Mouse (Mus musculus): Measurements from ENCODE around the gene Fam210b.

The Fam210b gene

DNA sequence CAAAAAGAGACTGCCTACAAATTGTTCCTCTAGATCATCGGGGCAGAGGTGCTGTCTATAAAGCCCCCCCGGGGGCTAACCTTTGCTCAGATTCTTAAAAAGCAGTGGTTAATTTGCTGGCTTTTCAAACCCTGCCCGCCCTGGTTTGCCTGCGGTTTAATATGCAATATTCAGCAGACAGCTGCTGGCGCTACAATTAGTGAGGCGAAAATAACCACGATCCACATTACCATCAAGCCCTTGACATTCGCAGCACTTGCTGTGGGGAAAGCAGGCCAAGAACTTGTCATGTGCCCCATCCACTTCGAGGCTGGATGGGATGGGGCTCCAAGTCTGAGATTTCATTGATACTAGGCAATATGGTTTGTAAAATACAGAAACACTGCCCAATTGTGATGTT, 7.9 kb downstream of the Fam210b start:
- no peak for DNase-seq

DNA sequence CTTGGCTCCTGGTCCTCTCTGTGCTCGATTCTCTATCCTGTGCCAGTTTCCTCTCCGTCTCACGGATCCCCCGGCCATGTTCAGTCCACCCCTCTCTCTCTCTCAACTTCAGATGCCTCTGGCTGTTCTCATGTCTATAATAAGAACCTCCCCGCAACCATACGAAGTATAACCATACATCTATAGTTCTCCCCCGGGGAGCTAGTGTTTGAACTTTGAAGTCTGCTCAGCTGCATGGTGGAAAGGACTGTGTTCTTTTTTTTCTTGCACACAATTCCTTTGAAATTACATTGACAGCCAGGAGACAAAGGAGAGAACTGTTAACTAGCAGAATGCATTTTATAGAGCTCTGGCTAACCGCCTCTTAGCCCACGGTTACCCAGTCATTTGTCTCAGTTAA, 9.4 kb downstream of the Fam210b start:
- no peak for DNase-seq

DNA sequence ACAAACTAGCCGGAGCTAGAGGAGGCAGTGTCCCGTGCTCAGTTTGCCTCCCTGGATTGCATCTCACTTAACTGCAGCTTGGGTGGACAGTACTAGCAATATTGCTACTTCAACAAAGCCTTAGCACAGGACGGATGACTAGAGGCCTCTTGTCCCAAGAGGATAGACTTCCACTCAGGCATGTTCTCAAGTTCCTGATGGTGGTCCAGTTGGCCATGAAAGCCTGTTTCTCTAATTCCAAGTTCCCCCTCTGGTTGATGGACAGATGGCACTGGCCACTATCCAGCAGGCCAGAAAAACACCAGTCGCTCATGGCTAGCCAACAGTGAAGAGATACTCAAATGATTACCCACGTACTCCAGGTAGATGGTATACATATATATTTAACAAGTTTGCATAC, 10.5 kb downstream of the Fam210b start:
- DNase-seq: no peak

DNA sequence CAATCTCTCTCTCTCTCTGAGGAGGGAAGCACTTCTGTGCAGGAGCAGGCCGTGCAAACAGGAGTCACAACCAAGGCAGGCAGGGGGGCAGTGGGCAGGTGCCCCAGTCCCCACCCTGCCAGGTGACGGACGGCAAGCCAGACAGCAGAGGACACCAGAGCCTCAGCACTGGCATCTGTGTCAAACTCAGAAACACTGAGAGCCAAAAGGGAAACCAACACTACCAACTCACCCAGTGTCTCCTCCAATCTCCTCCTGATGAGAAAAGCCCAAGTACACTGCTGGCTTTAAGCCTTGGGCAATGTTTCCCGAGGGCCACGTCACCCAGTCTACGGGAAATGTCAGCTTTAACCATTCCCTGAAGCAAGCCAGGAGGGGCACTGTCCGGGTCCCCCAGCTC, 17.8 kb downstream of the Fam210b start:
- DNase-seq: no peak

DNA sequence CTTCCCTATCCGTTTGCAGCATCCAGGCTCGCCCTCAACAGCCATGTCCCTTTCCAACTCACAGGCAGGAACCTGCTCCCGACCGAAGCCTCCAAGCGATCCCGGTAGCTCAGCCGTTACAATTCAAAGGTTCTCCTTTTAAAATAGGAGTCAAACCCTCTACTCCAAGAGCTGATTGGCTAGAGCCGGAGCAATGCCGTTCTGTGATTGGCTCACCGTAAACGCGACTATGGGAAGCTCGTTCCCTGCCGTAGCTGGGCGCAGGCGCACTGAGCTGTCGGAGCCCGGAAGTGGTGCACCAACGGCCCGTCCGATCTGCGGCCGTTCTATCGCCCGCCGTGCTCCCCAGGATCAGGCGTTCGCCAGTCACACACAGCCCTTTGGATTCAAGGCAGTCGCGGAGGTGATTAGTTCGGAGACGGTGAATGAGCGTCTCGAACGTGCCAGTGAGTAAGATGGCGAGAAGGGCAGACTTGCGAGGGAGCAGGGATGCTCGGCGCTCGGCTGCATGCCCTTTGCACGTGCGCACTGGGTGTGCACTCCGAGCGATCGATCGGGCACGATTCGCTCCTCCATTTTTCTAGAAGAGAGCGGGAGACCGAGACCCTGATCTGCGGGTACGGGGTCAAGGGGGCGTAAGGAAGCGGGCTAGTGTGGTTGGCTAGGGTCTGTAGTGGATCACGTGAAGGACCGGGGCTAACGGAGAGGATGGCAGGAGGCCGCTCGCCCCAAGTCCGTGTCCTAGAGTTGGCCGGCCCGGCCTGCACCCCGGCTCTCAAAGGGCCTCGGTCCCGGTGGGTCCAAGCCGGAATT, 25.3 kb downstream of the Fam210b start, which contains the start of the genes Aurka and Cstf1:
TSS of gene Aurka (minus strand) at position 125 of the 813 bp plus-strand sequence.
TSS of gene Cstf1 (plus strand) at position 271 of the 813 bp plus-strand sequence.
- peak; percentile 95 to 96 for DNase-seq

DNA sequence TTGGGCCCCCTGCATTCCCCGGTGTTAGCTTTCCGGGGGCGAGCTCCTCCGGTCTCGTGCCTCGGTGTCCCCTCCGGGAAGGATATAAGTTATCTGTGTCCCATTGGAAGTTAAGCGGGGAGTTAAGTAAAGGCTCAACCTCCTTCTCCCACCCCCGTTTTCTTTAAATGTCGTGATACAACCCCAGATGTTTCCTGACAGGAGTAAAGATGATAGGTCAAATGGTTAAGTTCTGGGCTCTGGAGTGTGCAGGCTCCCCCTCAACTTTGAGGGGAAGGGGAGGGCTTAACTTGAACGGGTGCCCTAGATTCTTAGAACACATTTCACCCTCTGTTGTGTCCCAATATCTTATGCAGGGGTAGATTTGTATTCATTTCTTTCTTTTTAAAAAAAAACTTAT, 25.9 kb downstream of the Fam210b start:
- no peak for DNase-seq

DNA sequence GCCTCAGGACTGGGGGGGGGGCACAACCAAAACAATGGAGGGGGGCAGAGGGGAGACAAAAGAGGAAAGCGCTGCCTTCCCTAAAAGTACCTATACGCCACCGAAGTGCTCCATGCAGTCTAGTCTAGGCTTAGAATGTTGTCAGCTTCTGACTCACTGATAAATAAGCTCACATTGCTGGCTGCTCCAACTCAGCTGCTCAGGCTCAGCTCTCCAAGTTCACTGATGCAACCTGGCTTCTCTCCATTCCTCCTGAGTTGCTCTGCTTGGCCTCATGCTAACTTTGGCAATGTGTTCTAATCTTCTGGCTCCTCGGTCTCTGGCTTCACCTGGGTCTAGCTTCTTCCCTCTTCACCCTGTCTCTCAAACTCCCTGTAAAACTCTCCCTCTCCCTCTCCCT, 31.2 kb downstream of the Fam210b start:
- no peak for DNase-seq

DNA sequence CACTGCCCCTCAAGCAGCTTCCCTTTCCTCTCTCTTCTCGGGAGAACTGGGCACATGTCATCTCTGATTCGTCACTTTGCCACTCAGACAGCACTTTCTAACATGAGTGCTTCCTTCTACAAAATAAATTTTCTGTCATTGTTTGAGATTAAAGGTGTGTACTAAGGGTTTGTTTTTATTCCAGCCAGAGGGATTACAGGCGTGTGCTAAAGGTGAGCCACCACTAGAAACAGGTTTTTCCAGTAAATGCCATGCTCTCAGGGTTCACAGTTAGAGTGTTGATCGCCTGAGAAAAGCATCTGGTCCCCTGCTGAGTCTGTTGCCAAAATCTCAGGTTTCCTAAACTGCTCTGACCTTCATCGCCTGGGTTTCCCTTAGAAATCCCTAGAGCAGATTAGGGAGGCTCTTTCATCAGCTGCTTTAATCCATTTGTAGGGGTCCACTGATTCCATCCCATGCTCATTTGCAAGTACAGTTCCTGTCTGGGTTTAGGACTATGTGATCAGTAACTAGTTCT, 31.7 kb downstream of the Fam210b start:
- no peak for DNase-seq

DNA sequence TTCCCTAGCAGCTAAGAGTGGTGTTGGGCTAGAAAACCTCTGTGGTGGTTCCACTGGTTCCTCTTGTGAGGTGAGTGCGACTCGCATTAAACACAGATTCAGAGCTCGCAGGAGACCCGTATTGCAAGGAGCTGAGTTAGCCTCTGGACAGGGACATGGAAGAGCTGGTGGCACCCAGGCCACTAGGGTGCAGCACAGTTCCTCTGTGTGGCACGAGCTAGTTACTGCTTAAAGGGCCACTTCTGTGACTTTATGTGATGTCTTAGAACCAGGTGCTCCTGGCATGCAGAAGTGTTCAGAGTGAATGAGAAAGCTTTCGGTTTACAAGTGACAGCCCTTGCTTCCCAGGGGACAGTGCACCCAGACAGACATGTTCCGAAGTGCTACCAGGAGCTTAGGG, 33.0 kb downstream of the Fam210b start:
- peak in 1 of 2 experiments; percentile 27 for DNase-seq

DNA sequence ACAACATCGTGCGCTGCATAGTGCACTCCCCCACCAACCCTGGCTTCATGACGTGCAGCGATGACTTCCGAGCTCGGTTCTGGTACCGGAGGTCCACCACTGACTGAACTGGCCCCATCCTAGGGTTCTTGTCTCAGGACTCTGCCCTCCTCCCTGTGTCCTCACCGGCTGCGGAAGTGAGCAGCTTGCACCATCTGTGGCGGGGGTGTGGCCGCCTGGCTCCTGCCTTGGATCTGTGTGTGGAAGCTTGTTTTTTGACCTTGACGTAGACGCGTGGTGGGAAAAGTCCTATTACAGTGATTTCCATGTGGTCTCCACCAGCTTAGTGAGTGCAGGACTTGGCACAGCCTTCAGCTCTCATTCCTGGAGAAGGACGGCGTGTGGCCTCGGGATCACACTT, 35.1 kb downstream of the Fam210b start:
- DNase-seq: no peak

DNA sequence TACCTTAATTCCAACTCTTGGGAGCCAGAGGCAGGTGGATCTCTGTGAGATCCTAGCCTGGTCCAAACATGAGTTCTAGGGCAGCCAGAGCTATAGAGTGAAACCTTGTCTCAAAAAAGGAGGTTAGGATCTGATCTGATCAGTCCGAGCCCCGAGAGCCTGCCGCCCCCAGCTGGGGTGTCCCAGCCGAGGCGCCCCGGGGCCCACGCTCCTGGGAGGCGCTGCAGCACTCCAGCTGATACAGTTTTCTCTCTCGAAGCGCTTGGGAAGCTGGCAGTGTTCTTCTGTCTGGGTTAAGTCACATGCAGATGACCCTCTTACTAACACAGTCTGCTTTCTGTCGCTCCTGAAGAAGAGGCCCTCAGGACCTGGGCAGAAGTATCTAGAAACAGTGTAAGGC, 36.0 kb downstream of the Fam210b start:
- DNase-seq: no peak

DNA sequence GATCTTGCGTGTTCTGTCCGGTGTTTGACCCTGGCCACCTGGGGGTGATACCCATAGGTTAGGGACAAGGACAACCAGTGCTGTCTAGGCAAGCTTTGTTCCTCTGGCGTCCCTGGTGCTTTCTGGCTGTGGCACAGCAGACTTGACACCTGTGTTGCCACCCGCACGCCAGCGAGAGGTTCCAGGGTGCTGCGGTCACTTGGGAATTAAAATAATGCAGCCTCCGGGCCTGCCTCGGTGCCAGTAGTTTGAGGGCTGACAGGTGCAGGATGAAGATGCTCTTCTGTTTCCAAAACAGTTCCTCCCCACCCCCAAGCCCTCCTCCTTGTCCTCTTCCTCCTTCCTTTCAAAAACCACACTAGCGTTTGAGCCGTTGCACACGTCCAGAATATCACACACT, 36.5 kb downstream of the Fam210b start:
- DNase-seq: no peak

DNA sequence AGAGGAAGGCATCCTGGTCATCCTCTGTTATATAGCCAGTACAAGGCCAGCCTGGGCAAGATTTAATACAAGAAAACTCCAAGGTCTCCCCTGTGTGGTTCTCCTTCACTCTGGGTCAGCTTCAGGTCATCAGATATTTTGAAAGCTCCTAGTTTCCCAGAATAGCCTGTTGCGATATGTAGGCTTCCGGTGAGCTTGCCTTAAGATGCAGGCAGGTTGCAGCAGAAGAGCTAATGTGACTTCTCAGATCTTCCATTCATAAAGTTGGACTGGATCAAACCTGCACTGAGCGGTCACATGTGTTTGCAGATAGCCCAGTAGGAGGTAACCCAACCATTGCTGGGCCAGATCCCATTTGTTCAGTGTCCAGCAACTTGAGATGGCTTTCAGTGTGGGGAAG, 39.4 kb downstream of the Fam210b start:
- DNase-seq: no peak

DNA sequence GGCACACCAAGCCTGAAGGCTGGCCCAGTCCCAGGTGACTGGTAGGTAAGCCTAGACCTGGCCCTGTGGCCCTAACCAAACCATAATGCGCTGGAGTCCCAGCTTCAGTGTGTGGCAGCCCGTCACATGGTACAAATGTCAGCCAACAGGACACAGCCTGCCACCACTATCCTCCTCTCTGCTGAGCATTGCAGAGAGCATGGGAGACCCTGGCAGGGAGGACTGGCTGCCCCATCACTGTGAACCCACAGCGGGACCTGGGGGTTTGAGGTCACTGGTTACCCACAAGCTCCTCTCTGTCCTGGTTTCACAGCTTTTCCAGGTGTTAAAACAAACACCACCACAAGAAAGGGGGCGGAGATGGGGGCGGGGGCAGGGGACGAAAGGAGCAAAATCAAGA, 45.0 kb downstream of the Fam210b start:
- DNase-seq: no peak

DNA sequence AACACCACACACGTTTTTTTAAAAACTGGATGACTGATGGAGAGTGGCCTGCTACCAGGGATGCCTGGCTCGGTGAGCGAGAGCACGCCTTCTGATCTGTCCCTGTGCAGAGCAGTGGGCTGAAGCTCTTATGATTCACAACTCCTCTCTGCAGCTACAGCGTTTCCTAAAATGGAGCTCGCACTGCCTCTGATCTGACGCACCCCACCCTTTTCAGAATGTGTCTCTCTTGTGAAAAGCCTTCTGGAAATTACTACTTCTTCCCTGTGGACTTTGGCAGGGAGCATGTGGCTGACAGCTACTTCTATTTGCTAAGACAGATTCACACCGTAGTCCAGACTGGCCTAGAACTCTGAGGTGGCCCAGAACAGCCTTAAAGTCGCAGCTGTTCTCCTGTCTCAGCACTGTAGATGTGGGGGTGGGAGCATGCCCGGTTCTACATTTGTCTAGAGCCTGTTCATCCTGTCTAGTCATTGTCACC, 46.7 kb downstream of the Fam210b start:
- no peak for DNase-seq

DNA sequence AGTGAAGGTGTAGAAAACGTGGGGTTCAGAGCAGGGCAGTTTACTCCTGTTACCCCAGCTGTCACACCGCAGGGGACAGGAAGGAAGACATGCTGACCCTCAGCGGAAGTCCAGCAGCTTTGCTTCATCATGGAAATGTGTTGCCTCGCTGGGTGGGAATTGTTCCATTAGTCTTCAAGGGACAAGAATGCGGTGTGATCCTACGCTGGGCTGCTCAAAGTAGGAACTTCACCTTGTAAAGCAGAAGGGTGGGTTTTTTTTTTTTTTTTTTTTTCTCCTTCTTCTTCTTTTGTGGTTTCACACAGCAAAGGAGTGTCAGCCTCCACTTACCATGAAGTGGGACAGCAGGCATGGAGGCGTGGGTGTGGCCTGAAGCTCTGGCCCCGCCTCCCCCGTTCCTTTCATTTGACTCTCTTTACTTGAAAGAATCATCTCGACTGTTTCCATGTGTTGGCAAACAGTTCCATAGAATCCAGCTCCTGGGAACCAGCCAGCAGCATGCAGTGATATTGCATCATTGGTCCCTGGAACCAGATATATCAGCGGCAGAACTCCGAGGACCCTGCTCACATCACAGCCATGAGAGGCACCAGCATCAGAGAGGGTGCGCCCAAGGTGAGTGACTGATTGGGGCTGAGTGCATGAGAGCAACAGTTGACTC, 48.2 kb downstream of the Fam210b start, which contains the start of gene Cass4:
TSS of gene Cass4 (plus strand) at position 404 of the 661 bp plus-strand sequence.
- no peak for DNase-seq

DNA sequence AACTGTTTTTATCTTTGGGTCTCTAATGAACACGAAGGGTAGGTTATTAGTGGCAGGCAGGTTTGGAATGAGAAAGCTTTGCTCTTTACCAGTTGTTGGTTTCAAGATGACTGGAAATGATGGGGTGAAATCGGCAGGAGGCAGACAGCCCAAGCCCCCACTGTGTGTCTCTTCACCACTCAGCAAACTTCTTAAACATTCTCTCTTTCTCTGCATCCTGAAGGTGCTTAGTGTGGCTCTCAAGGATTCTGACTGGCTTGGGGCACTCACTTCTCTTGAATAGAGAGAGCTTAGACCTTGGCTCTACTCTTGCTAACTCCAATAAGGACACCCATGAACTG, 48.7 kb downstream of the Fam210b start:
- DNase-seq: no peak

DNA sequence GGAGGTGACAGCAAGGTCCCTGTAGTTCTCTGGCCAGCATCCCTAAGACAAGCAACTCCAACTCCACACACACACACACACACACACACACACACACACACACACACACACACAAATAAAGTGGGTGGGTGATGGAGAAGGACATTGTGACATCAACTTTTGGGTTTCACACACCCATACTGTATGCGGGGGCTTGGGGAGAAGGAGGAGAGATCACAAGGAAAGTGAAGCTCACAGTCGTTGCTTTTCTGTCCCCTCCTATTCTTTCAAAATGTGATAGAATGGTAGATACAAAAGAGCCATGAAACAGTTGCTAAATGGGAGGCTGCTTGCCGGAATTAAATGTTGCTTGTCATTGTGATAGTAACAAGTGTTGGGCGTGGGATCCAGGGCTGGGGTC, 49.3 kb downstream of the Fam210b start:
- DNase-seq: no peak

DNA sequence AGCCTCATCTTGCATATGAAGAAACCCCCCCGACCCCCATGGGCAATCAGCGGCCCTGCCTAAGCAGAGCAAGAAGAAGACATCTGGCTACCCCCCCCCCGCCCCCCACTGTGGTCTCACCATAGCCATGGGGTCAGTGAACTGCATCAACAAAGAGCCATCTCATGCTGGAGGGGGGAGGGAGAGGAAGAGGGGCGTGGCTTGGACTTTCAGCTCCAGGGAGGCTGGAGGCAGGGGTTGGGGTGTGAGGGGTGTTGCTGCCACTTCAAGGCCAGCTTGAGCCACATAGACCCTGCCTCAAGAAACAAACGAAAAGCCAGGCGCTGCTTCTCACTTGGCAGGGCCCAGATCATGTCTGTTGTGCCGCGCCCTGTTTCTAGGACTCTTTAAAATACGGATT, 50.6 kb downstream of the Fam210b start:
- no peak for DNase-seq

DNA sequence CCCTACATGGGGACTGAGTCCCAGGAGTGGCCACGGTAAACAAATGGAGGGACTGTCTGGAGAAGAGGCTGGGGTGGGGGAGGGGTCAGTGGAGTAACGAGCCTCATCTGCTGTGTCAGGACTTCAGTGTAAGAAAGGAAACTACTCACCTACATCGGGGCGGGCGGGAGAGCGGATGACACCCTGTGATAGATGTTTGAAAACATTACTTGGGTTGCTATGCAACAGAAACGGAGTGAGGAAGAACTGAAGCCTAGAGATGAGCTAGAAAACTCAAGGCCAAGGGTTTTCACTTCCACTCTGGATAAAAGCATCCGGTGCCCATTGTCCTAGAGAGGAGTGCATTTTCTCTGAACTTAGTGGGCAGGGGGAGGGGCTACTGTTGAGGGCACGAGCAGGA, 54.5 kb downstream of the Fam210b start:
- DNase-seq: no peak

DNA sequence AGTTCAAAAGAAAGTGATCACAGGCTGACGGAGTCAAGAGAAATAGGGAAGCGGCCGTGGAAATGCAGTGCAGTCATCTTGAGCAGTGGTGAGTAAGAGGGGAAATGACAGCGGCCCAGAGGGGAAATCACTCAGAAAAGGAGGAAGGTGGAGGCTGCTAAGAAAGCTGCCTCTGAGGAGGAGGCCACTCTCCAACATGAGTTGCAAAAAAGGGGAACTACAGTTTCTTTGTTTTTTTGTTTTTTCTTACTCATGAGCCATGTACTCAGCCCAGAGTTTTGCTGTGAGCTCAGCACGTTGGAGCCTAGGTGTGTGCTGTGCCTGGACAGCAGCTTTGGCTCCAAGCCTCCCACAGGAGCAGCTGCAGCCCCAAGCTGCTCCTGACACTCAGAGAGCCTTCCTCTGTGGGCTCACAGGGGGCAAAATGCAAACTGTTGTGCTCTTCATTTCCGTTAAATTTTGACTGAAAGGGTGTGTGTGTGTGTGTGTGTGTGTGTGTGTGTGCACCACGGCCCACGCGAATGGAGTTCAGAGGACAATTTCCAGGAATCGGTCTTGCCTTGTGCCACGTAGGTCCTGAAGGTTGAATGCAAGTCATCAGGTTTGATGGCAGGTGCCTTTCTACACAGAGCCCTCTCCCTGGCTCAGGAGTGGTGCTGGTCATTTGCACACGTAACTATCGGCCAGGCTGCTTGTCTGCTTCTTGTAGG, 55.9 kb downstream of the Fam210b start:
- DNase-seq: no peak

DNA sequence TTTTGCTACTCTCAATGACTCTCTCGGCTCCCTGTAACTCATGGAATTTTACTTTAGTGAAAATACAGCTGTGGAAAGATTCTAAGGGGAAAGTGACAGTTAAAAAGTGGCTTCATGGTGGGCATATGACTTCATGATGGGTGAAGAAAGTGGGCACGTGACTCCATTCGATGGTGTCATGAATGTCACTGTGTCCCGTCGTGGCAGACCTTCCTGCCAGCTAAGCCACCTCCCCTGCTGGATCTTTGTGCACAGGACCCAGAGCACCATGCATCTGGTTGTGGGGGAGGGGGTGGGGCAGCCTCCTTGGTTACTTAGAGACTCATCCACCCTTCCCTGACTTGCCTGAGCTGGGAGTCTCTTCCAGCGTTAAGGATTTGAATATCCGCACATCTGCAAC, 58.9 kb downstream of the Fam210b start:
- no peak for DNase-seq

DNA sequence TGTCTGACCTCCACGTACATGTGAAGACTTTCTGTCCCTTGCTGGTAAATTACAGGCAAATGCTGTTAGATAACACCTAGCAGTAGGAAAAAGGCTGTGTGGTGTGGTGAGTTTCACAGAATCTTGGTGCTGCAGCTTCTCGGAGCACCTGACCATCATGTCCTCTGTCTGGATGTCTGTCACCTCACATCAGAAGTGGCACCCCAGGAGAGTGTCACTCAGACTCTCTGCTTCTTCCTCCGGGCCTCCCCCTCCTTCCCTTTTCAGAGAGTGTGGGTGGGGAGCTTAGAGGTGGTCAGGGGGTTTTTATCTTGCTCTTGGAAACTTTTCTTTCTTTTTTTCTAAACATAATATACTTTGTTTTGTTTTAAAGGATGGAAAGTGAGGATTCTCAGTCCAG, 59.6 kb downstream of the Fam210b start:
- no peak for DNase-seq
